Mouse (Mus musculus): ENCODE data around the gene Zfp9. TPM values are rescaled to one million over a fixed set of nuclear protein-coding genes. Genes with fewer than 3 reads are reported as not detected.

The Zfp9 gene
- total and polyA plus RNA-seq, 2 experiments from 2014 or later, result 9.2 to 27.5 TPM

DNA sequence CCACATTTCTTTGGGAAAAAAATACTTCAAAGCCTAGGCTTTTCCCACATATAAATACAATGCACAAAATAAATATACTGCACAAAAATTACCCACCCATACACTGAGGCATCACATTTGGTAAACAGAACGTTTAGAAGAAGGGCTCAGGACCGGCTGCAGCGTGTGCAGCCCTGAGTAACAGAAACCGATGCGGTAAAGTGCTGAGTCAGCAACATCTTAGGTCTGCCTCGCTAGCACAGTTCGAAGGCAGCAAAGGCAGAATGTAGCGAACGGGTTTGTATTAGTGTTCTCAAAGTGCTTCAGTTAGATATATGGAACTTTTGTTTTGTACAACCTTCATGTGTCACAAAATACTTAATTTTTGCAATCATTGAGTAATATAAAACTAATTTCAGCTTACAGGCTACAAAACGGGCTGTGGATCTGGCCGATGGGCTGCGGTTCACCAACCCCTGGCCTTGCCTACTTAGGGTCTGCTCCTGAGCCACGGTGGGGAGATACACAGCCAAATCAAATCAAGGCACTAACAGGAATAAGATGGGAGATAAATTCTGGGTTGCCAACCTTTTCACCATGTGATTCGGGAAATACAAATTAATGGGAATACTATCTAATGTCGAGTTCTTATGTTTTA, 16.9 kb downstream of the Zfp9 start:
- no peak overlapping the region for H3K4me3 ChIP-seq (ENCODE audit: low read depth, low read length)

DNA sequence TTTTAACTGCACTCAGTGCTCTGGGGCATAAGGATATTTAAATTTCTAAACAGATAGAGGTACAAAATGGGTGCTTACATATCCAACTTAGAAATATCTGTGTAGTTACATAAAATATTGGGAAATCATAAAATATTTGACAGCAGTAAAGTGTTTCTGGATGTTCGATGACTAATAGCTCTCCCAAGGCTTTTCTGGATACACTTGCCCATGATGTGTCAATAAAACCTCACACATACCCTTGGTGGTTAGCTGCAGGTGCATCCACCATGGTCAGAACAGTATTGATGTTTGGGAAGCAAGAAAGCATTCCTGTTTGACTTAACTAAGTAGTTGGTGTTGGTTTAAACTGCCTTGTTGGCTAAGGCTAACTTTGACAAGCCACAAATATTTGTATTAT, 21.4 kb downstream of the Zfp9 start:
- Histone ChIP-seq H3K4me1 (ENCODE audit: insufficient read depth) (peaks cover 8% of the 10 kb centered on the region; the same call in 1 of the 2 replicates), H3K9ac (no peak overlapping the region), H3K36me3 (ENCODE audit: insufficient read depth) (peaks cover 6% of the 10 kb centered on the region; the same call in 1 of the 2 replicates), H3K4me2 (ENCODE audit: low read depth) (no peak overlapping the region), H3K9me3 (ENCODE audit: low read length) (no peaks in the 10 kb centered on the region), H3K27ac (ENCODE audit: low read depth, low read length) (no peak overlapping the region), H3K4me3 (ENCODE audit: low read depth, low read length) (no peak overlapping the region), H3K27me3 (ENCODE audit: insufficient read depth, low read length) (no peaks in the 10 kb centered on the region)
- TF ChIP-seq CTCF (IDR thresholded peaks at IDR 0.05; ENCODE audit: low read depth), result no peak
- 95% methylated on average over 1 of the region's 1 CpGs for WGBS
- DNase-seq, result no peak
- no peak for ATAC-seq

More for the DNA sequence above, 16.9 kb downstream of the Zfp9 start:
- Histone ChIP-seq H3K27ac (ENCODE audit: low read depth, low read length) (no peak overlapping the region), H3K9me3 (ENCODE audit: low read length) (no peaks in the 10 kb centered on the region), H3K9ac (no peak overlapping the region), H3K4me1 (ENCODE audit: insufficient read depth) (no peaks in the 10 kb centered on the region), H3K4me2 (ENCODE audit: low read depth) (no peak overlapping the region), H3K36me3 (ENCODE audit: insufficient read depth) (peaks cover 35% of the 10 kb centered on the region), H3K27me3 (ENCODE audit: insufficient read depth, low read length) (no peaks in the 10 kb centered on the region)
- no peak for TF ChIP-seq CTCF (IDR thresholded peaks at IDR 0.05; ENCODE audit: low read depth)
- 83% methylated on average over 15 of the region's 15 CpGs for WGBS
- no peak for DNase-seq
- ATAC-seq, result no peak

DNA sequence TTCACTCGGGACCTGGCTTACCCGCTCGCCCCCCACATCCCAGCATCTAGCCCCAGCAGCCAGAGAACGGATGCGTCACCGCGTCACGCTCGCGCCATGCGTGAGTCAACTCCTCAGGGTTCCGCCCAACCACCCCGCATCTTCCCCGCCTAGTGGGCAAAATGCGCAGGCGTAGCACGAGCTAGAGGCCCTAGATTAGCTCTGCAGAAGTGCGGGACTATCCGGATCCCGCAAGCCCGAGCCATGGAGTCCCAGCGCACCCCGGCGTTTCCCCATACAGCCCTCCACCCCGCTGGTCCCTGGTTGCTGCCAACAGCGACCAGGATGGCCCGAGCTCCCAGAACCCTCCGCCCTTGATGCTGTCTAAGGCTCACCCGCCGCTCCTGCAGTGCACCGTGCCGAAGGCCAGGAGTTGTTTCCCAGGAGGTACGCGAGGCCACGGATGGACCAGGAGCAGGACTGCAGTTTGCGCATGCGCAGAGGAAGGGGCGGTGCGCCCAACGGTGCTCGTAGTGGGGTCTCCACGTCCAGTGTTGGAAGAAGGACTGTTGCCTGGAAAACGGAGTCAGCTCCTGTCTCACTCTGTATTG, 24.0 kb downstream of the Zfp9 start, which contains the start of gene Zfp248:
Zfp248 (minus strand) TSS at position 487 of the 590 bp plus-strand sequence.
- Histone ChIP-seq H3K4me2 (ENCODE audit: low read depth) (peak within 1 kb of the TSS; percentile 73), H3K27ac (ENCODE audit: low read depth, low read length) (peak within 1 kb of the TSS; percentile 98), H3K27me3 (ENCODE audit: insufficient read depth, low read length) (no peaks in the 10 kb centered on the region), H3K36me3 (ENCODE audit: insufficient read depth) (no peaks in the 10 kb centered on the region), H3K9ac (peak within 1 kb of the TSS; percentile 94), H3K4me3 (ENCODE audit: low read depth, low read length) (peak within 1 kb of the TSS; percentile 59), H3K4me1 (ENCODE audit: insufficient read depth) (peaks cover 8% of the 10 kb centered on the region; the same call in 1 of the 2 replicates), H3K9me3 (ENCODE audit: low read length) (no peaks in the 10 kb centered on the region)
- peak; percentile 96 for DNase-seq
- peak; percentile 100 for ATAC-seq
- WGBS, result under 1% methylated on average over 43 of the region's 43 CpGs
- peak; percentile 85 for TF ChIP-seq CTCF (IDR thresholded peaks at IDR 0.05; ENCODE audit: low read depth)

DNA sequence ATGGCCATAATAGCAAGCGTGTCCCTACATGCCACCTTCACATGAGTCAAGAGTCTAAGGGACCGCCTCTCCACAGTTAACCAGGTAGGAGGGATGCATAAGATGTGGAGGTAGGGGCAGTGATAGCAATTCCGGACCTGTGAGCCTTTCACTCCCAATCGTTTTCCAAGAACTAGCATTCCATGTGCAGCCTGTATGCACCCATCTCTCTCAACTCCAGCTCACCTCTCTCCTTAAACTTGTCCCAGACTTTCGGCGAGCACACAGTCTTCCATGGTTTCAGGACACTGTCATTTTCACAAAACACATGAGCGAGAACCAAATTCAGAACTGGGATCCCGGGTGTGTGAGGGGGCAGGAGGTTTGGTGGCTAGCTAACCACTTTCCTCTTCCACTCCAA, 24.7 kb downstream of the Zfp9 start:
- no peak for ATAC-seq

DNA sequence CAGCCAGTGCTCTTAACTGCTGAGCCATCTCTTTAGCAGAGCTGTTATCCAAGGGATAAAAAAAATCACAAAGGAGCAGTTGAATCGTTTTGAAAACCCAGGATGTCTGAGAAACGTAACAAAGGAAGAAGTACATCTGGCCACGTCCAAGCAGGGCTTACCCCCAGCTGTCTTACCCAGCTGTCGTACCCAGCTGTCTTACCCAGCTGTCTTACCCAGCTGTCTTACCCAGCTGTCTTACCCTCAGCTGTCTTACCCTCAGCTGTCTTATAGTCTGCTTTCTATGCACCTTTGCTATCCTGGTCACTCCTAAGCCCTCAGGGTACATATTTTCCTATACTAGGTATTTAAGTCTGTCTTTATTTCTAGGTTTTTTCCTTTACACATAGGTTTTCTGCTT, 47.6 kb downstream of the Zfp9 start:
- peaks cover 41% of the 10 kb centered on the region for H3K36me3 ChIP-seq (ENCODE audit: insufficient read depth)
- DNase-seq (no peak), ATAC-seq (no peak)
- H3K4me2 ChIP-seq (ENCODE audit: low read depth), result no peak overlapping the region
- 89% methylated on average over 4 of the region's 4 CpGs for WGBS
- H3K4me3 ChIP-seq (ENCODE audit: low read depth, low read length), result no peak overlapping the region
- no peak overlapping the region for H3K27ac ChIP-seq (ENCODE audit: low read depth, low read length)
- H3K4me1 ChIP-seq (ENCODE audit: insufficient read depth), result no peaks in the 10 kb centered on the region
- no peak for TF ChIP-seq CTCF (IDR thresholded peaks at IDR 0.05; ENCODE audit: low read depth)
- H3K9me3 ChIP-seq (ENCODE audit: low read length), result peaks cover 5% of the 10 kb centered on the region; the same call in 1 of the 2 replicates
- no peaks in the 10 kb centered on the region for H3K27me3 ChIP-seq (ENCODE audit: insufficient read depth, low read length)
- no peak overlapping the region for H3K9ac ChIP-seq

More for the DNA sequence above, 24.7 kb downstream of the Zfp9 start:
- H3K4me2 ChIP-seq (ENCODE audit: low read depth), result peak overlapping the region; percentile 73
- H3K36me3 ChIP-seq (ENCODE audit: insufficient read depth), result no peaks in the 10 kb centered on the region
- 32% methylated on average over 8 of the region's 8 CpGs for WGBS
- no peak for DNase-seq
- peak overlapping the region; percentile 98; the same call in 1 of the 2 replicates for H3K27ac ChIP-seq (ENCODE audit: low read depth, low read length)
- no peaks in the 10 kb centered on the region for H3K27me3 ChIP-seq (ENCODE audit: insufficient read depth, low read length)
- H3K9me3 ChIP-seq (ENCODE audit: low read length), result no peaks in the 10 kb centered on the region
- H3K4me1 ChIP-seq (ENCODE audit: insufficient read depth), result peaks cover 8% of the 10 kb centered on the region; the same call in 1 of the 2 replicates
- no peak for TF ChIP-seq CTCF (IDR thresholded peaks at IDR 0.05; ENCODE audit: low read depth)
- peak overlapping the region; percentile 59 for H3K4me3 ChIP-seq (ENCODE audit: low read depth, low read length)
- peak overlapping the region; percentile 94 for H3K9ac ChIP-seq

DNA sequence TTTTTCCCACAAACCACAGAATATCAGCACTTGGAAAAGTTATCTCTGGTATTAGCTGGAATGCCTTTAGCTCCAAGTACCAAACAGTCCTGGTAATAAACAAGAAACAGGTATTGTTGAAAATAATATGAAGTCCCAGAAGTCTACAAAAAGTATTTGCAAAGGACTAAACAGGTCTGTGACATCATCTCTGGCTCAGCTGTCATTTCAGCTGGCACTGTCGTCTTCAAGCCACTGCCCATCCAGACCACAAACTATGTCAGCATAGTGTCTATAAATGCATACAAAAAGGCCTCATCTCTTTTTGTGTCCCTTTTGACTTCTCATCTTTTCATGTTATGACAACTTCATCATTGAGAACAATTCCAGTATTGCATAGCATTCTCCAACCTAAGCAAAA, 52.5 kb downstream of the Zfp9 start:
- DNase-seq, result no peak
- no peak overlapping the region for H3K9ac ChIP-seq
- peaks cover 34% of the 10 kb centered on the region for H3K36me3 ChIP-seq (ENCODE audit: insufficient read depth)
- H3K9me3 ChIP-seq (ENCODE audit: low read length), result peaks cover 5% of the 10 kb centered on the region; the same call in 1 of the 2 replicates
- ATAC-seq, result no peak
- H3K4me2 ChIP-seq (ENCODE audit: low read depth), result no peak overlapping the region
- no peak overlapping the region for H3K4me3 ChIP-seq (ENCODE audit: low read depth, low read length)
- H3K4me1 ChIP-seq (ENCODE audit: insufficient read depth), result no peaks in the 10 kb centered on the region
- WGBS, result 90% methylated on average over 1 of the region's 1 CpGs
- no peak for TF ChIP-seq CTCF (IDR thresholded peaks at IDR 0.05; ENCODE audit: low read depth)
- H3K27ac ChIP-seq (ENCODE audit: low read depth, low read length), result no peak overlapping the region
- no peaks in the 10 kb centered on the region for H3K27me3 ChIP-seq (ENCODE audit: insufficient read depth, low read length)
